Mouse (Mus musculus) liver, postnatal 0 days (tissue): ENCODE measurements around the gene Csde1.

ENCODE experiments used
- CTCF ChIP-seq: sonication (generic); IDR thresholded peaks from 2 replicates; pipeline ENCODE4 v1.5.1; 2016; ENCODE audit warnings: antibody characterized with exemption, low read depth
- EP300 ChIP-seq: IDR thresholded peaks from 2 replicates; pipeline ENCODE4 v1.6.1; 2016; ENCODE audit warnings: antibody characterized with exemption, low read depth, mild to moderate bottlenecking

- TF ChIP-seq EP300, result no peak
- TF ChIP-seq CTCF, result no peak
Measured at GRCm38 (mm10) chr3:102980349-102980736, 39.9 kb upstream of the Csde1 start.
